Mouse (Mus musculus) megakaryocyte, adult 5-6 weeks (primary cell): ENCODE results near the gene Btbd35f26. TPM values are rescaled to one million over a fixed set of nuclear protein-coding genes. Genes with fewer than 3 reads are reported as not detected.
"Not testable (repeated sequence)": the region's sequence is repeated elsewhere in the genome, so short reads cannot be mapped to it uniquely, and the experiment has no call there.

Source experiments
- ATAC-seq: 2 replicates; pipeline ENCODE4 v1.8.0; 2016; ENCODE audit warnings: mild to moderate bottlenecking, inconsistent platforms; ENCODE audit not compliant: poor library complexity, severe bottlenecking
- total RNA-seq, 2 experiments: library from RNA; stranded (forward) in 1 of 2; stranded (reverse) in 1 of 2; fragments of 153-499, 151-499 nt in 1 of 2; fragments of 221-1000, 200-1000 nt in 1 of 2; gene quantifications; 2 replicates each; pipeline versions ENCODE4 v1.2.3 to v1.2.4; 2015 to 2017

The Btbd35f26 gene
- total RNA-seq (2015) (not detected in 2 replicates), total RNA-seq (2017) (not detected in 2 replicates)

DNA sequence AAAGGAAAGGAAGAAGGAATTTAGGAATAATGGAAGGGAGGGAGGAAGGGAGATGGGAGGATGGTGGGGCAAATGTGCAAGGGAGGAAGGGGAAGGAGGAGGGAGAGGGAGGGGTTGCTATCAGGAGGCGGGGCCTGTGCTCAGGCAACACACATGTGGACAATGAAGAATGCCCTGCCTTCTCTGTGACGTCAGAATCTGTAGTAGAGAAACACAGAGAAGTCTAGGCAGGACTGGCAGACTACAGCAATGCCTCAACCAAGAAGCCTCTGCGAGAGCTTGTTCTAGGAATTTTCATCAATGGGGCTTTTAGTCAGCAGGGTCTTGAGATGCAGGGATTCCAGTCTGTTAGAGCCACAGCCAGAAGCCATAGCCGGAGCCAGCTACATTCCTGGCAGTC is at the start of gene Btbd35f26:
Gene Btbd35f26, plus strand, starts transcription at position 301 of the 400 bp plus-strand sequence.
- not testable (repeated sequence) for ATAC-seq

DNA sequence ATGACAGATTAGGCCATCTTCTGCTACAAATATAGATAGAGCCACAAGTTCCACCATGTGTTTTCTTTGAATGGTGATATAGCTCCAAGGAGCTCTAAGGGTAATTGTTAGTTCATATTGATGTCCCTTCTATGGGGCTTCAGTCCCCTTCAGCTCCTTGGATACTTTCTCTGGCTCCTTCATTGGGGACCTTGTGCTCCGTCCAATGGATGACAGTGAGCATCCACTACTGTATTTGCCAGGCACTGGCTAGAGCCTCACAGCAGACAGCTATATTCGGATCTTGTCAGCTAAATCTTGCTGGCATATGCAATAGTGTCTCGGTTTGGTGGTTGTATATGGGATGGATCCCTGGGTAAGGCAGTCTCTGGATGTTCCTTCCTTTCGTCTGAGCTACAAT is 5.7 kb downstream of the Btbd35f26 start:
- not testable (repeated sequence) for ATAC-seq

DNA sequence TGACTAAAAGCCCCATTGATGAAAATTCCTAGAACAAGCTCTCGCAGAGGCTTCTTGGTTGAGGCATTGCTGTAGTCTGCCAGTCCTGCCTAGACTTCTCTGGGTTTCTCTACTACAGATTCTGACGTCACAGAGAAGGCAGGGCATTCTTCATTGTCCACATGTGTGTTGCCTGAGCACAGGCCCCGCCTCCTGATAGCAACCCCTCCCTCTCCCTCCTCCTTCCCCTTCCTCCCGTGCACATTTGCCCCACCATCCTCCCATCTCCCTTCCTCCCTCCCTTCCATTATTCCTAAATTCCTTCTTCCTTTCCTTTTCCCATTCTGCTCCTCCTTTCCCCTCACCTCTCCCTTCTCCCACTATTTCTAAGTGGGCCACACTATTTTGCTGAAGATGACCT is 47.6 kb downstream of the Btbd35f26 start, which contains the start of gene Btbd35f19:
Gene Btbd35f19, minus strand, starts transcription at position 101 of the 400 bp plus-strand sequence.
- ATAC-seq = not testable (repeated sequence)

Other genes starting within 250 kb of the Btbd35f26 start
- not detected in 2 replicates for gene Btbd35f29, start 218.8 kb upstream of the Btbd35f26 start, total RNA-seq (2015)
- not detected in 2 replicates for gene Btbd35f29, start 218.8 kb upstream of the Btbd35f26 start, total RNA-seq (2017)
- gene Spin2f, start 82.6 kb upstream of the Btbd35f26 start, total RNA-seq (2015) = not detected in 2 replicates
- not detected in 2 replicates for gene Spin2f, start 82.6 kb upstream of the Btbd35f26 start, total RNA-seq (2017)
- not detected in 2 replicates for gene Btbd35f19, start 47.5 kb downstream of the Btbd35f26 start, total RNA-seq (2015)
- gene Btbd35f19, start 47.5 kb downstream of the Btbd35f26 start, total RNA-seq (2017) = not detected in 2 replicates
- not detected in 2 replicates for gene Gm21883, start 237.8 kb downstream of the Btbd35f26 start, total RNA-seq (2015)
- not detected in 2 replicates for gene Gm21883, start 237.8 kb downstream of the Btbd35f26 start, total RNA-seq (2017)